Mouse (Mus musculus) kidney, adult 2 months (tissue): ENCODE measurements around the gene Tnrc6a.

Source experiments
- CTCF ChIP-seq: fragments of 200-500 bp; conservative IDR thresholded peaks from 2 replicates; pipeline ENCODE4 v1.5.1; 2011; ENCODE audit warnings: low read depth, mild to moderate bottlenecking, control low read depth, low read length, moderate library complexity, mixed read lengths; ENCODE audit not compliant: insufficient read depth, insufficient read length
- POLR2A ChIP-seq: fragments of 200-500 bp; IDR thresholded peaks from one replicate; pipeline ENCODE4 v1.6.1; 2011; ENCODE audit warnings: low read depth, low read length, control low read depth

- TF ChIP-seq CTCF (no peak), POLR2A (no peak)
Observed at GRCm38 (mm10) chr7:123148935-123149334, 25.2 kb downstream of the Tnrc6a start.
